Mouse (Mus musculus): ENCODE measurements around the gene Snu13. TPM values are rescaled to one million over a fixed set of nuclear protein-coding genes. Genes with fewer than 3 reads are reported as not detected.

Snu13 gene
- polyA plus RNA-seq, 1 experiment from 2014 or later = 292 TPM

- H3K9me3 ChIP-seq = no peaks in the 10 kb centered on the region
- DNase-seq (ENCODE audit: low spot score) = no peak
Measured at GRCm38 (mm10) chr15:82052544-82052943, 5.1 kb upstream of the Snu13 start.

GRCm38 (mm10) chr15:82046246-82046891 lies 1.0 kb downstream of the Snu13 start:
- Histone ChIP-seq H3K9me3 (no peaks in the 10 kb centered on the region), H3K4me3 (peak overlapping the region; percentile 99), H3K27ac (peak overlapping the region; percentile 98), H3K27me3 (ENCODE audit: insufficient read depth, poor library complexity, severe bottlenecking) (peaks cover 6% of the 10 kb centered on the region; the same call in 1 of the 2 replicates), H3K4me1 (peaks cover 13% of the 10 kb centered on the region), H3K36me3 (peaks cover 17% of the 10 kb centered on the region)
- no peak for DNase-seq (ENCODE audit: low spot score)
- 5% methylated on average over 26 of the region's 26 CpGs for WGBS

More at GRCm38 (mm10) chr15:82052544-82052943, 5.1 kb upstream of the Snu13 start:
- Histone ChIP-seq H3K27ac (no peak overlapping the region), H3K36me3 (no peaks in the 10 kb centered on the region), H3K4me1 (no peaks in the 10 kb centered on the region), H3K4me3 (no peak overlapping the region), H3K27me3 (ENCODE audit: insufficient read depth, poor library complexity, severe bottlenecking) (peaks cover 6% of the 10 kb centered on the region)
- WGBS = 54% methylated on average over 5 of the region's 5 CpGs

DNA sequence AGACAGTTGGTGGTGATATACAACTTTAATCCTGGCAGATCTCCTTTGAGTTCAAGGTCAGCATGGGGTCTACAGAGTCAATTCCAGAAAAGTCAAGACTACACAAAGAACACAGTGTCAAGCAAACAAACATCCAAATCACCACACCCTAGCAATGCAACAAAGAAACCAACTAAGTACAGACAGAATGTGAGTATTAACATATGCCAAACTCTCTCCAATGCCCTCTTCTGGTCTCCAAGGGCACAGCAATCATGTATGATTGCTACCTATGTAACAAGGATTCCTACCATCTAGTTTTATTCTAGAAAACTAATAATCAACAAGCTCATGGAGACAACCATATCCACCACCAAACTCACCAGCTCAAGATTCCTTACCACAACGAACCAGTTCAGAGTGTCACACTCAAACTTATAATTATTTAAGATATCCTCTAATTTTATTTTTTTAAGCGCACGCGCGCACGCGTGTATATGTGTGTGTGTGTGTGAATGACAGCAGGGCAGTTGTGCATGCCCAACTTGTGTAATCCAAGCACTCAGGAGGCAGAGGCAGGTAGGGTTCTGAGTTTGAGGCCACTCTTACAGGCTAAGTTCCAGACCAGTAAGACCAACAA lies 3.1 kb downstream of the Snu13 start:
- Histone ChIP-seq H3K36me3 (peaks cover 34% of the 10 kb centered on the region), H3K9me3 (no peaks in the 10 kb centered on the region), H3K4me3 (no peak overlapping the region), H3K27ac (no peak overlapping the region), H3K4me1 (peaks cover 13% of the 10 kb centered on the region), H3K27me3 (ENCODE audit: insufficient read depth, poor library complexity, severe bottlenecking) (peaks cover 3% of the 10 kb centered on the region; the same call in 1 of the 2 replicates)
- WGBS = 96% methylated on average over 7 of the region's 7 CpGs
- DNase-seq (ENCODE audit: low spot score) = no peak

- Histone ChIP-seq H3K36me3 (peaks cover 67% of the 10 kb centered on the region), H3K27ac (no peak overlapping the region), H3K27me3 (ENCODE audit: insufficient read depth, poor library complexity, severe bottlenecking) (no peaks in the 10 kb centered on the region), H3K4me1 (peaks cover 4% of the 10 kb centered on the region; the same call in 1 of the 2 replicates), H3K9me3 (no peaks in the 10 kb centered on the region), H3K4me3 (no peak overlapping the region)
- DNase-seq (ENCODE audit: low spot score) = no peak
- 93% methylated on average over 1 of the region's 1 CpGs for WGBS
Measured at GRCm38 (mm10) chr15:82040650-82041049, 6.7 kb downstream of the Snu13 start.

GRCm38 (mm10) chr15:82035904-82036689 lies 11.3 kb downstream of the Snu13 start:
- Histone ChIP-seq H3K4me1 (no peaks in the 10 kb centered on the region), H3K36me3 (peaks cover 84% of the 10 kb centered on the region), H3K27ac (no peak overlapping the region), H3K9me3 (no peaks in the 10 kb centered on the region), H3K4me3 (no peak overlapping the region), H3K27me3 (ENCODE audit: insufficient read depth, poor library complexity, severe bottlenecking) (no peaks in the 10 kb centered on the region)
- no peak for DNase-seq (ENCODE audit: low spot score)
- WGBS = 76% methylated on average over 12 of the region's 12 CpGs

- H3K4me3 ChIP-seq = no peak within 1 kb of the TSS
- no peak for DNase-seq (ENCODE audit: low spot score)
- 94% methylated on average over 4 of the region's 4 CpGs for WGBS
- no peaks in the 10 kb centered on the region for H3K9me3 ChIP-seq
- H3K27ac ChIP-seq = no peak within 1 kb of the TSS
- no peaks in the 10 kb centered on the region for H3K4me1 ChIP-seq
- H3K27me3 ChIP-seq (ENCODE audit: insufficient read depth, poor library complexity, severe bottlenecking) = no peaks in the 10 kb centered on the region
- peaks cover 85% of the 10 kb centered on the region for H3K36me3 ChIP-seq
Measured at GRCm38 (mm10) chr15:82033762-82034161, 13.6 kb downstream of the Snu13 start, which contains the start of gene Desi1. Gene Desi1, minus strand, starts transcription at chr15:82033862.

- WGBS = 88% methylated on average over 7 of the region's 7 CpGs
- DNase-seq (ENCODE audit: low spot score) = no peak
- Histone ChIP-seq H3K9me3 (no peaks in the 10 kb centered on the region), H3K4me3 (no peak overlapping the region), H3K4me1 (no peaks in the 10 kb centered on the region), H3K36me3 (peaks cover 83% of the 10 kb centered on the region), H3K27ac (no peak overlapping the region), H3K27me3 (ENCODE audit: insufficient read depth, poor library complexity, severe bottlenecking) (no peaks in the 10 kb centered on the region)
Measured at GRCm38 (mm10) chr15:82032386-82032785, 15.0 kb downstream of the Snu13 start.

DNA sequence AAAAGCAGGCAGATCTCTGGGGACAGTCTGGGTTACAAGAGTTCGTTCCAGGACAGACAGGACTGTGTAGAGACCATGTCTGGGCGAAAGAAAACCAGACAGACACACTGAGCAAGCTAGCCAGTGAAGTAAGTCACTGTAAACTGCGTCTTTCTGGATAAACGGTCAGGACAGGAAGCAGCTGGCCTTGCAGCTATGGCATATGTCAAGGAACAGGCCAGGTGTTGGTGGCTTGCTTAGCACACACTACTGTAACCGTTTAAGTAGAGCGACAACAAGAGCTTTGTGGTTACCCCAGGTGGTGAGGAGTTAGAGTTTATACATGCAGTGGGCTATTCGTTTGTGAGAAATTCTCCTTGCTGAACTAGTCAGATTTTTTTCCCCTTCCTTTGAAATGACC lies 19.7 kb downstream of the Snu13 start:
- no peak for DNase-seq (ENCODE audit: low spot score)
- no peak overlapping the region for H3K27ac ChIP-seq
- no peaks in the 10 kb centered on the region for H3K27me3 ChIP-seq (ENCODE audit: insufficient read depth, poor library complexity, severe bottlenecking)
- H3K4me1 ChIP-seq = no peaks in the 10 kb centered on the region
- no peaks in the 10 kb centered on the region for H3K9me3 ChIP-seq
- 86% methylated on average over 7 of the region's 7 CpGs for WGBS
- peaks cover 97% of the 10 kb centered on the region for H3K36me3 ChIP-seq
- no peak overlapping the region for H3K4me3 ChIP-seq

DNA sequence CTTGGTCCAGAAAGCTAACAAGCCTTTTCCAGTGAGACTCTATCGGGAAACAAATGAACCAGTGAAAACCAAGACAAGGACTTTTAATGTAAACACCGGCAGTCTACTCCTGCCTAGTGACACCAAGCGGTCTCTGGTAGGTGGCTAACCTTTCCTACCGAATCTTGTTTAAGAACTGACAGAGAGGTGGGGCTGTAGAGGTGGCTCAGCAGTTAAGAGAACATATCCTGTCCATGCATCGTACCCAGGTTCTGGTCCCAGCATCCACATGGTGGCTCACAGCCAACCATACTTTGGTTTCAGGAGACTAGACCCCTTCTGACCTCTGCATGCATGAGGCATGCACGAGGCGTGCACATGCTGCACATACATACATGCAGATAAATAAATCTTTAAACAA lies 20.1 kb downstream of the Snu13 start:
- Histone ChIP-seq H3K36me3 (peaks cover 98% of the 10 kb centered on the region), H3K27me3 (ENCODE audit: insufficient read depth, poor library complexity, severe bottlenecking) (no peaks in the 10 kb centered on the region), H3K4me1 (no peaks in the 10 kb centered on the region), H3K4me3 (no peak overlapping the region), H3K27ac (no peak overlapping the region), H3K9me3 (no peaks in the 10 kb centered on the region)
- no peak for DNase-seq (ENCODE audit: low spot score)
- 92% methylated on average over 7 of the region's 7 CpGs for WGBS

DNA sequence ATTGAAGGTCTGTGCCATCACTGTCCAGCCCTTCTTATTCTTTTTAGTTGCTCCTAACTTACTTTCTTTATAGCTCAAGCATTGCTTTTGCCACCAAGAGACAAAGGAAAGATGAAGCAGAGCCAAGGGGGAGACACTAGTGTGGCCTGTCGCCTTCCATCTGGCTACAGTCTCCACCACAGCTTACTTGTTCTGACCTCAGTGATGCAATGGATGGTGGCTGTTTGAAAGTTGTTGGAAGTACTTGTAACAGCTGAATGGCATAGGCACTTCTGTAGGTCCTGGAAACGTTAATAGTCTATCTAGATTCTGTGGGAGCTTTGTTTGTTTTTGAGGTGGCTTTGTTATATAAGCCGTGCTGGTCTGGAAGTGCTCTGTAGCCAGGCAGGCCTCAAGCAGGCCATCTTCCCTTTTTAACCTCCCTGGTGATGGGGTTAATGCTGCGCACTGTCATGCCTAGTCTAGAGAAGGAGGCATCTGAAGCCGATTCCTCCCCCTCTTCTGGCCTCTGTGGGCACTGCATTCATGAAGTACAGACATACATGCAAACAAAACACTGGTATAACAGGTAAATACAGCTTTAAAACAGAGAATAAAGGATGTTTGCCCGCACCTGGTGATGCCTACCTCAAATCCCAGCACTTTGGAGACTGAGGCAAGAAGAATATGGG lies 23.3 kb downstream of the Snu13 start:
- no peak for DNase-seq (ENCODE audit: low spot score)
- Histone ChIP-seq H3K27me3 (ENCODE audit: insufficient read depth, poor library complexity, severe bottlenecking) (no peaks in the 10 kb centered on the region), H3K4me3 (no peak overlapping the region), H3K36me3 (peaks cover 95% of the 10 kb centered on the region), H3K4me1 (peaks cover 5% of the 10 kb centered on the region; the same call in 1 of the 2 replicates), H3K27ac (no peak overlapping the region), H3K9me3 (no peaks in the 10 kb centered on the region)
- WGBS = 88% methylated on average over 6 of the region's 6 CpGs

- Histone ChIP-seq H3K27ac (no peak overlapping the region), H3K4me1 (peaks cover 7% of the 10 kb centered on the region; the same call in 1 of the 2 replicates), H3K9me3 (no peaks in the 10 kb centered on the region), H3K27me3 (ENCODE audit: insufficient read depth, poor library complexity, severe bottlenecking) (no peaks in the 10 kb centered on the region), H3K4me3 (no peak overlapping the region), H3K36me3 (peaks cover 85% of the 10 kb centered on the region)
- DNase-seq (ENCODE audit: low spot score) = no peak
- 86% methylated on average over 13 of the region's 13 CpGs for WGBS
Measured at GRCm38 (mm10) chr15:82022535-82023088, 24.8 kb downstream of the Snu13 start.

- no peaks in the 10 kb centered on the region for H3K9me3 ChIP-seq
- peaks cover 25% of the 10 kb centered on the region for H3K4me1 ChIP-seq
- no peaks in the 10 kb centered on the region for H3K27me3 ChIP-seq (ENCODE audit: insufficient read depth, poor library complexity, severe bottlenecking)
- no peak overlapping the region for H3K4me3 ChIP-seq
- DNase-seq (ENCODE audit: low spot score) = no peak
- H3K27ac ChIP-seq = no peak overlapping the region
- peaks cover 52% of the 10 kb centered on the region for H3K36me3 ChIP-seq
- WGBS = 54% methylated on average over 3 of the region's 3 CpGs
Measured at GRCm38 (mm10) chr15:82019288-82019687, 28.1 kb downstream of the Snu13 start.

All from heart, embryonic 10.5 days (tissue).